Mouse (Mus musculus) bone marrow, adult 2 months (tissue): Measurements from ENCODE around the gene Tshr. TPM values are rescaled to one million over a fixed set of nuclear protein-coding genes. Genes with fewer than 3 reads are reported as not detected.

Source experiments
- H3K27ac ChIP-seq: fragments of 200-500 bp; 2 replicates; pipeline ENCODE4 v1.5.1; 2012; ENCODE audit warnings: low read depth, mild to moderate bottlenecking, control low read depth, inconsistent platforms, low read length; ENCODE audit not compliant: control insufficient read depth, poor library complexity, insufficient read depth
- H3K4me1 ChIP-seq: fragments of 200-500 bp; 2 replicates; pipeline ENCODE4 v1.6.1; 2011; ENCODE audit warnings: low read length; ENCODE audit not compliant: control insufficient read depth, insufficient read depth
- H3K4me3 ChIP-seq: fragments of 200-500 bp; replicated peaks from 2 replicates; pipeline ENCODE3; 2011; ENCODE audit warnings: mild to moderate bottlenecking, low read depth, low read length, control low read depth; ENCODE audit not compliant: control insufficient read depth
- CTCF ChIP-seq: fragments of 200-500 bp; IDR thresholded peaks from 2 replicates; pipeline ENCODE4 v1.5.1; 2011; ENCODE audit warnings: low read length, control low read depth; ENCODE audit not compliant: control insufficient read depth, insufficient read depth
- POLR2A ChIP-seq: fragments of 200-500 bp; IDR thresholded peaks from 2 replicates; pipeline ENCODE4 v1.6.1; 2011; ENCODE audit warnings: low read depth, mild to moderate bottlenecking, control low read depth, low read length, borderline replicate concordance; ENCODE audit not compliant: control insufficient read depth
- WGBS: fragments of 180-500 bp; shearing (Covaris S2); methylation state at CpG from one replicate; pipeline ENCODE4 v1.1.7; 2018; 5-methylcytosine and 5-hydroxymethylcytosine counted together
- polyA plus RNA-seq: library from polyadenylated mRNA; stranded (reverse); fragments of >200 nt; gene quantifications from 2 replicates; pipeline ENCODE4 v1.2.4, GENCODE M21; 2011; ENCODE audit warnings: low replicate concordance; ENCODE audit not compliant: missing spikeins, insufficient read depth, insufficient read length

Tshr gene
- polyA plus RNA-seq, 1 experiment: 0.35 TPM

DNA sequence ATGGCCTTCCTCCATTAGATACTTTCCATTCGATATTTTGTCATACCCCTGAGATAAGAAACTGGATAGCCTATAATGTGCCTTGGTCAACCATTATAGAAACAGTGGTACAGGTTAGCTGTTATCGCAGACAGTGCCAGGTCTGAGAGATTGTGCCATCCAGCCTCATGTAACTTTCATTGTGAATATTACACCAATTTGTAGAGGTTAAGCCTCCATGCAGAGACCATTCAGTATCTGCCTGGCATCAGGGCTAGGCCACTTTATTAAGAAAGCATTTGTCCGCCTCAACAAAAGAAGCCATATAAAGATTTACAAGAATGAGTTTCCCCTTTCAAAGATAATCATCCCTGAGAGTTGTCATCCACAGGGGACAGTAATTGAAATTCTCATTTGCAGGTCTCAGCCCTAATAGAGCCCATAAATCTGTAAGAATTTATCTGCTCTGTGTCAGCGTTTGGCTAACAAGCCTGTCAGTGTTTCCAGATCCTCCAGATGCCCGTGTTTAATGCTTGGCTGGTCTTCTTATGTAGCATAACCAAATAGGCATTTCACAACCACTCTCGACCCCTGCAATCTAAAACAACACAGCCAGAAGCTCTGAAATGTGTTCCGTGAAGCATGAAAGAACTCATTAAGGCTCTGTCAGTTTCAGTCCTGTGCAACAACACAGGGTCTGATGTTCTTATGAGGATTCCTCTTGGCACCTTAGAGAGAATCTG, 28.3 kb downstream of the Tshr start:
- TF ChIP-seq CTCF (no peak), POLR2A (no peak)
- H3K4me1 ChIP-seq: peaks cover 2% of the 10 kb centered on the region; the same call in 1 of the 2 replicates
- no peak overlapping the region for H3K27ac ChIP-seq
- H3K4me3 ChIP-seq: no peak overlapping the region
- WGBS: 65% methylated on average over 7 of the region's 7 CpGs

DNA sequence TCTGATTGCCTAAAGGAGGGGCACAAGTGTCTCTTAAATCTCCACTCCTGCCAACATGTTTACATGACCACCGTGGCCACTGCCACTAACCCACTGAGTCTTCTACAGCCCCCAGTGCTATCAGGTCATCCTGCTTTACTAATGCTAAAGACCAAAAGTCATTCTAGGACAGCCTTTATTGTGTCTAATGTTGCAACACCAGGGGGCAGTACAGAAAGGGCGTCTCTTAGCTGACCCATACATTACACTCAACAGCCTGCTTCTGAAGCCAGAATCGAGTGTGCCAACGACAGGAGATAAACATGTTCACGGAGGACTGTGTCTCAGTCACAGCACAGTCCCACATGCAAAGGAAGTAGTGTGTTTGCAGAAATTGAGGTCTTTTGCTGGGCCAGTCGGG, 30.7 kb downstream of the Tshr start:
- TF ChIP-seq POLR2A (no peak), CTCF (no peak)
- no peak overlapping the region for H3K4me3 ChIP-seq
- no peak overlapping the region for H3K27ac ChIP-seq
- H3K4me1 ChIP-seq: peaks cover 2% of the 10 kb centered on the region; the same call in 1 of the 2 replicates
- 59% methylated on average over 6 of the region's 6 CpGs for WGBS

DNA sequence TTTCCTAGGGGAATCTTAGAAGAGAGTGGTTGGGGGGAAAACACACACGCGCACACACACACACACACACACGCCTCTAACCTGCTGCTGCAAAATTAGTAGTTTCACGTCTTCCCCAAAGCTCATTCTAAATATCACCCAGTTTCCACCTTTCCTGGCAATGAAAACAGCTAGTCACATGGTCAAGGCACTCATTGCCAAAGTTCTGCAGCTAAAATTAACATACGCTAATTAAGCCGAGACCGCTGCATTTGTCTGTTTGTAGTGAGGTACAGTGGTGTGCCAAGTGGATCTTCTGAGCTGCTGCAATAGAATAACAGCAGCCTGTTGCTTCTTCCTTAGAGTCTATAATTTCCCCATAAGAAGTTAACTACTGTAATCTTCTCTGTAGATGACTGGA, 32.5 kb downstream of the Tshr start:
- 69% methylated on average over 7 of the region's 7 CpGs for WGBS
- no peak for TF ChIP-seq POLR2A
- no peak for TF ChIP-seq CTCF

DNA sequence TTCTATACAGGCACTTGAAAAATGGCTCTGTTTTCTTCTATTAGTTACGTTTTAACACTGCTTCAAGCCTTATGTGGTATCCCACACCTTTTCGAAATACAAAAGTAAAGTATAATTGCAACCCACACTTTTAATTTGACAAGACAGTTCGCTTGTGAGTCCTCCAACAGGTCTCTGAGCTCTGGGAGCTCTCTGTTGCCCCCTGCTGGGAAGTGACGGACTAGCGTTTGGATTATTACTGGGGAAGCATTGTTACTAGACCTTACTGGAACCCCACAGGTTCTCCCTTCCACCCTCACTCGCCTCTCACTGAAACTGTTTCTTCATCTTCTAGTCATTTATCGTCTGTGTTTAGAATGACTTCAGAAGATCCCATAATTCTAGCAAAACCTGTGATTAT, 34.4 kb downstream of the Tshr start:
- Histone ChIP-seq H3K27ac (no peak overlapping the region), H3K4me1 (peaks cover 2% of the 10 kb centered on the region; the same call in 1 of the 2 replicates), H3K4me3 (no peak overlapping the region)
- TF ChIP-seq CTCF (peak; percentile 75), POLR2A (no peak)
- 22% methylated on average over 7 of the region's 7 CpGs for WGBS

More for the DNA sequence above, 32.5 kb downstream of the Tshr start:
- Histone ChIP-seq H3K4me1 (peaks cover 2% of the 10 kb centered on the region; the same call in 1 of the 2 replicates), H3K27ac (no peak overlapping the region), H3K4me3 (no peak overlapping the region)

DNA sequence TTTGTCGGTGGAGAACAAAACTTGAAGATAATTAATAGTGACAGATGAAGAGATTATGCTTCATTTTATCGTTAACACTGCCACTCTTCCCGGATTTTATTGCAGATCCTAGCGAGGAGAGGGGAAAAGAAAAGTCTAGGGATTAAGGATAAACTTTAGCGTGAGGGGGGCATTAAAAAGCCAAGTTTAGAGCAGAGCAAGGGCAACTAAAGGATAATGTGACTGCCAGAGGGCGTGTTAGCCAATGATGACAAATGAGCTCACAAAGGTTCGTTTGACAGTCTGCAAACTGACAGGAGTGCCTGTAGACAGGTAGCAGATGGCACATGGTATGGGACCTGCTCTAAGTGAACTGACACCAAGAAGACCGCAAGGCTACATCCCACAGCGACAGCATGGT, 36.9 kb downstream of the Tshr start:
- 60% methylated on average over 9 of the region's 9 CpGs for WGBS
- Histone ChIP-seq H3K27ac (no peak overlapping the region), H3K4me3 (no peak overlapping the region), H3K4me1 (no peaks in the 10 kb centered on the region; the same call in 1 of the 2 replicates)
- TF ChIP-seq CTCF (no peak), POLR2A (no peak)

DNA sequence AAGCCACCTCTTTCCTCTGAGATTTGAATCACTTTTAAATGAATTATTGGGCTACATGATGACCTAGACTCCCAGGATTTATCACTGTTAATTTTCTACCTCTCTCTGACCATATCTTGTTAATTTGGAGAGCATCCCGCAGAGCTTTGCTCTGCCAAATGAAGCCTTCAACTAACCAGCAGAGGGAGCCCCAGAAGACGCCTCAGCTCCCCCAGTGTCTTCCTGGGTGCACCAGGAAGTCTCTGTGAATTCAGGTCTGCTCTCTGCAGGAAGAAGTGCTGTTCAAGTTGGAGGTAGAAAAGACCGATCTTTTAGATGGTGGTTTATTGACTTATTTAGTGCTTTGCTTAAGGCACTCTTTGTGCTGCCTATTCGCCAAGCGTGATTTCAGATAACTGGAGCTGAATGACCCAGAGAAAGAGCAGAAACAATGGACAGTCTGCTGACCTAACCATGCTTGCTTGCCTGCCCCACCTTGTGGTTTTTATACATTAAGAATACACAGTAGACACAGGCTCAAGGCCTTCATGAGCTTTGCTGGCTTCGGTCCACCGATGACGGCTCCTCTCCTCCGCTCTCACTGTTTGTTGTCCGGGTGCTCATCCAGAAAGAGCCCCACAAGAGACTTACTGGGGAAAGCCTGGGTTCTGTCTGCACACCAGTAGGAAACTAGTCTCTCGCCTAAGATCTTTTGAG, 38.9 kb downstream of the Tshr start:
- no peak overlapping the region for H3K27ac ChIP-seq
- H3K4me3 ChIP-seq: no peak overlapping the region
- H3K4me1 ChIP-seq: no peaks in the 10 kb centered on the region
- peak; percentile 54 for TF ChIP-seq CTCF
- no peak for TF ChIP-seq POLR2A
- 70% methylated on average over 11 of the region's 11 CpGs for WGBS

DNA sequence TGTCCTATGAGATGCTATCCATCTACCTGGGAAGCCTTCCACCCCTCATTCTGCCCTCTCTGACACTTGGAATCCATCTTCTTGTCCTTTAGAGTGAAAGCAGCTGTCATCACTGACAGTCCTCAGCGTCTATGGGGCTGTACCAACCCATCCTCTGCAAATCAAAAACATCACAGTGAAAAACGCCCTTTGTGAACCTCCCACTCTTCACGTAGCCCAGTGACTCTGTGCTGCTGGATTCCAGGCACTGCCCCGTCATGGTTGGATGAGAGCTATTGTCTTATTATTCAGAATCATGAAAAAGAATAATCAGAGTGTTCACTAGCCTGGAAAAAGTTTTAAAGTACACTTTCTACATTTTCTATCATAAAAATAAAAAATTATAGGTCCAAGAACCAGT, 42.1 kb downstream of the Tshr start:
- 67% methylated on average over 4 of the region's 4 CpGs for WGBS
- TF ChIP-seq POLR2A: no peak
- H3K4me3 ChIP-seq: no peak overlapping the region
- H3K4me1 ChIP-seq: no peaks in the 10 kb centered on the region
- no peak overlapping the region for H3K27ac ChIP-seq

DNA sequence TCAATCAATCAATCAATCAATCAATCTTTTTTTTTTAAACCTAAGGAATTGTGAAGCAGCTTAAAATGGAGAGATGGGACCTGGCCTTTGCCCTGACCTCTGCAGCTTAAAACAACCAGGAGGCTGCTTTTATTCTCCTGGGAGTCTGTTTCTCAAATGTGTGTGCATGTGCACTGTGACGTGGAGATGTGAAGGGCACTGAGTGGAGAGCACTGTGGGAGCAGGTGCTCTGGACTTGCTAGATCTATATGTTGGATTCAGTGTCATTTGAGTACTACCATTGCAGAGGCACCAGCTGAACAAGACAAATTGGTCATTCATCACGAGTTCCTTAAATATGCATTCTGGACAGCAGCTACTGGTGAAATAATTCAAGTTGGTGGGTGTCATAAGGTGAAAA, 42.8 kb downstream of the Tshr start:
- no peaks in the 10 kb centered on the region for H3K4me1 ChIP-seq
- TF ChIP-seq POLR2A: no peak
- TF ChIP-seq CTCF: no peak
- no peak overlapping the region for H3K4me3 ChIP-seq
- 63% methylated on average over 2 of the region's 2 CpGs for WGBS
- no peak overlapping the region for H3K27ac ChIP-seq

DNA sequence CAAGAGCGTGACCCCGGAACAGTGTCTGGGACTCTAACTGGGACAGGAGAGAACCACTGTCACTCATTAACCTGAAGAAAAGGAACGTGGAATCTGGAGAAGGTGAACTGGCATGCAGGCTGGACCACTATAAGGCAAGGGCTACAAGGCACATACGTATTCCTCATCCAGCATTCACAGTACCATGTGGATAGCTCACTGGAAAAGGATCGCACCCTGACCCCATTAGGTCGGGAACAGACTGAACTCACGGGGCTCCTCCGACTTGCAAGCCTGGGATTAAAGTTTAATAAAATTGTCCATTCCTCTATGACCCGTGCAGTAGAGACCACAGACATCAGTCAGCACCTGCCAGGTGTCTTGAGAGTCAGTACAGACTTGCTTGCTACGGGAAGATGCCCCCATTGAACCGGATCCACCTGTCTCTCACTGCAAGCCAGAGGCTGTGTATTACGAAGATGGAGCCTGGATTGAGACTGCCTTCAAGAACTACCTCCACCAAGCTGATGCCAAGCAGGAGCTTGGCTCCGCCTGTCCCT, 97.9 kb downstream of the Tshr start:
- no peak for TF ChIP-seq POLR2A
- no peak for TF ChIP-seq CTCF
- Histone ChIP-seq H3K27ac (no peak overlapping the region), H3K4me3 (no peak overlapping the region), H3K4me1 (no peaks in the 10 kb centered on the region)
- WGBS: 82% methylated on average over 13 of the region's 13 CpGs
